Mouse (Mus musculus) heart, adult 2 months (tissue): Measurements from ENCODE around the gene Zc3h15. TPM values are rescaled to one million over a fixed set of nuclear protein-coding genes. Genes with fewer than 3 reads are reported as not detected.

Experiments used
- DNase-seq, 2 experiments: peaks; one replicate each; pipeline ENCODE4 v3.0.0; 2021
- H3K27ac ChIP-seq: fragments of 200-600 bp; 2 replicates; pipeline ENCODE4 v1.8.1; 2022
- H3K27me3 ChIP-seq: fragments of 200-500 bp; 2 replicates; pipeline ENCODE4 v1.6.1; 2012; ENCODE audit warnings: mild to moderate bottlenecking, low read length, inconsistent platforms, mixed read lengths; ENCODE audit not compliant: control insufficient read depth, insufficient read depth
- H3K36me3 ChIP-seq: fragments of 200-500 bp; 2 replicates; pipeline ENCODE4 v1.6.1; 2012; ENCODE audit warnings: low read length, inconsistent platforms; ENCODE audit not compliant: control insufficient read depth, insufficient read depth
- H3K4me1 ChIP-seq: fragments of 200-500 bp; 2 replicates; pipeline ENCODE4 v1.6.1; 2011; ENCODE audit warnings: low read length; ENCODE audit not compliant: control insufficient read depth, insufficient read depth
- H3K4me3 ChIP-seq: fragments of 200-600 bp; 2 replicates; pipeline ENCODE4 v1.8.1; 2022
- H3K79me2 ChIP-seq: fragments of 200-500 bp; replicated peaks from 2 replicates; pipeline ENCODE4 v1.6.1; 2012; ENCODE audit warnings: mild to moderate bottlenecking, inconsistent platforms, low read length, moderate library complexity, mixed read lengths; ENCODE audit not compliant: control insufficient read depth, insufficient read depth
- H3K9ac ChIP-seq: fragments of 200-500 bp; 2 replicates; pipeline ENCODE4 v1.6.1; 2012; ENCODE audit warnings: low read depth, mild to moderate bottlenecking, control low read depth, inconsistent platforms, low read length, mixed read lengths
- CTCF ChIP-seq: fragments of 200-600 bp; IDR thresholded peaks from 2 replicates; pipeline ENCODE4 v1.8.1; 2022; ENCODE audit warnings: antibody characterized with exemption, mild to moderate bottlenecking, moderate library complexity
- EP300 ChIP-seq: fragments of 200-500 bp; IDR thresholded peaks from 2 replicates; pipeline ENCODE4 v1.6.1; 2011; ENCODE audit warnings: low read depth, low read length, control low read depth; ENCODE audit not compliant: insufficient read depth
- POLR2A ChIP-seq: fragments of 200-500 bp; IDR thresholded peaks from 2 replicates; pipeline ENCODE4 v1.6.1; 2011; ENCODE audit warnings: mild to moderate bottlenecking, low read depth, low read length, control low read depth; ENCODE audit not compliant: insufficient read depth
- WGBS: fragments of 180-500 bp; shearing (Covaris S2); methylation state at CpG from one replicate; pipeline ENCODE4 v1.1.7; 2018; 5-methylcytosine and 5-hydroxymethylcytosine counted together
- intact Hi-C: fragments of 180-260 bp; cut with DNase I; formaldehyde crosslinking; loops from one replicate; pipeline ENCODE4 v1.15.1; 2025
- polyA plus RNA-seq: library from polyadenylated mRNA; depleted of rRNA; stranded (reverse); fragments of >200 nt; gene quantifications from 2 replicates; pipeline ENCODE4 v1.2.3, GENCODE M21; 2012
- total RNA-seq, 2 experiments: library from RNA; stranded (reverse); gene quantifications; 2 replicates each; pipeline ENCODE4 v1.2.3; 2021

Zc3h15 gene
- total and polyA plus RNA-seq, 3 experiments: 13.8 to 53.5 (median 51.8) TPM

- H3K27ac ChIP-seq: no peak overlapping the region
- H3K4me1 ChIP-seq: no peaks in the 10 kb centered on the region
- H3K79me2 ChIP-seq: no peaks in the 10 kb centered on the region
- TF ChIP-seq CTCF (peak; percentile 98), POLR2A (no peak), EP300 (0 out of 2 replicates have a peak, but pooled peaks have one; percentile 11)
- H3K9ac ChIP-seq: no peak overlapping the region
- intact Hi-C loops: loop anchor here (1.0 kb wide), 1 partner anchor 146 kb away; no protein-coding TSS in a partner anchor
- H3K36me3 ChIP-seq: no peaks in the 10 kb centered on the region
- no peaks in the 10 kb centered on the region for H3K27me3 ChIP-seq
- no peak overlapping the region for H3K4me3 ChIP-seq
- WGBS: 22% methylated on average over 10 of the region's 10 CpGs
- peak; percentile 53 to 80 for DNase-seq
Measured at GRCm38 (mm10) chr2:83625226-83626108, 18.8 kb upstream of the Zc3h15 start.

- Histone ChIP-seq H3K4me3 (no peak overlapping the region), H3K27me3 (no peaks in the 10 kb centered on the region), H3K9ac (no peak overlapping the region), H3K4me1 (no peaks in the 10 kb centered on the region), H3K36me3 (no peaks in the 10 kb centered on the region), H3K27ac (no peak overlapping the region), H3K79me2 (no peaks in the 10 kb centered on the region)
- intact Hi-C loops: no loop called here
- TF ChIP-seq CTCF (no peak), EP300 (no peak), POLR2A (no peak)
- no peak for DNase-seq
- WGBS: 85% methylated on average over 9 of the region's 9 CpGs
Measured at GRCm38 (mm10) chr2:83626881-83627280, 17.4 kb upstream of the Zc3h15 start.

GRCm38 (mm10) chr2:83627495-83627894, 16.7 kb upstream of the Zc3h15 start:
- 77% methylated on average over 9 of the region's 9 CpGs for WGBS
- no peak for DNase-seq
- Histone ChIP-seq H3K9ac (no peak overlapping the region), H3K79me2 (no peaks in the 10 kb centered on the region), H3K4me1 (no peaks in the 10 kb centered on the region), H3K27ac (no peak overlapping the region), H3K36me3 (no peaks in the 10 kb centered on the region), H3K4me3 (no peak overlapping the region), H3K27me3 (no peaks in the 10 kb centered on the region)
- intact Hi-C loops: no loop called here
- TF ChIP-seq CTCF (no peak), POLR2A (no peak), EP300 (no peak)

GRCm38 (mm10) chr2:83627932-83628331, 16.3 kb upstream of the Zc3h15 start:
- 88% methylated on average over 6 of the region's 6 CpGs for WGBS
- no peak overlapping the region for H3K4me3 ChIP-seq
- no peaks in the 10 kb centered on the region for H3K36me3 ChIP-seq
- no peaks in the 10 kb centered on the region for H3K27me3 ChIP-seq
- no peaks in the 10 kb centered on the region for H3K79me2 ChIP-seq
- TF ChIP-seq CTCF (no peak), EP300 (no peak), POLR2A (no peak)
- intact Hi-C loops: no loop called here
- no peak for DNase-seq
- no peak overlapping the region for H3K9ac ChIP-seq
- H3K27ac ChIP-seq: no peak overlapping the region
- H3K4me1 ChIP-seq: no peaks in the 10 kb centered on the region

- peaks cover 2% of the 10 kb centered on the region; the same call in 1 of the 2 replicates for H3K4me1 ChIP-seq
- no peaks in the 10 kb centered on the region; the same call in none of the 2 replicates for H3K36me3 ChIP-seq
- H3K27ac ChIP-seq: no peak overlapping the region
- no peak for DNase-seq
- H3K27me3 ChIP-seq: no peaks in the 10 kb centered on the region
- no peak overlapping the region for H3K9ac ChIP-seq
- no peak overlapping the region for H3K4me3 ChIP-seq
- 95% methylated on average over 1 of the region's 1 CpGs for WGBS
- TF ChIP-seq EP300: no peak
- TF ChIP-seq POLR2A: no peak
- intact Hi-C loops: loop anchor here (5.0 kb wide), 1 partner anchor 130 kb away; no protein-coding TSS in a partner anchor
- peaks cover 4% of the 10 kb centered on the region for H3K79me2 ChIP-seq
Measured at GRCm38 (mm10) chr2:83641993-83642392, 2.2 kb upstream of the Zc3h15 start.

- DNase-seq: no peak
- Histone ChIP-seq H3K27me3 (no peaks in the 10 kb centered on the region), H3K27ac (no peak overlapping the region), H3K9ac (no peak overlapping the region), H3K4me1 (peaks cover 2% of the 10 kb centered on the region), H3K36me3 (peaks cover 8% of the 10 kb centered on the region), H3K4me3 (no peak overlapping the region), H3K79me2 (peaks cover 7% of the 10 kb centered on the region)
- 77% methylated on average over 9 of the region's 9 CpGs for WGBS
- intact Hi-C loops: no loop called here
- TF ChIP-seq EP300 (no peak), POLR2A (no peak), CTCF (no peak)
Measured at GRCm38 (mm10) chr2:83648916-83649315, 4.7 kb downstream of the Zc3h15 start.
